Comparison of ENCODE assay signal across 17 mouse cellular contexts in the genomic region with DNA sequence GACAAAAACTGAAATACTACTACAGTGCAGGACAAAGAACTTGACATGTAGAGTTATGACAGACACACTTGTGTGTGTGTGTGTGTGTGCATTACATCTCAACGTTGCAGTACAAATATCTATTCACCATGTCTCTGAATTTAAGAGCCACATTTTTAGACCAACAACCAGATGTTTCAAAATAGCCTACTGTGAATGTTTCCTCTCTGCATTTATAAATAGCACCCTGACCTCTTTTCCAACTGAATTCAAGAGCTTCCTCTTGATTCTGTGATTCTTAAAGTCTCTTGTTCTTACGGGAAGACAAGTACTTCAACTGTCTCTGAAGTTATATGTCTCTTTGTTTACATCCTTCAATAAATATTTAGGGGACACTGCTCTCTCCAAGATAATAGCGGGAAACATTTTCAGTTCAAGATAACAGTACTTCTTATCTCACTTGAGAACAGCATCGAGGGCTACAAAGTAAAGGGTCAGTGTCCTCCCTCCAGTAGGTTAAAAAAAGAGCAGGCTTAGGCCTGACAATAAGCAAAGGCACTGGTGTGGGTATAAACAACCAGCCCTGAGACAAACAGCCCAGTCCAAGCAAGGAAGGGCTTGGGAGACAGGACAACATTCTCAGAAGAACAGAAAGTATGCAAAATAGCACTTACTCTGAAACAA. TPM values are rescaled to one million over a fixed set of nuclear protein-coding genes. Genes with fewer than 3 reads are reported as not detected.
DNase-seq lines count a peak whose midpoint lies in the region; ATAC-seq and TF ChIP-seq lines count a peak whose summit lies in the region.
"Had no signal": no experiment of that assay in that cellular context is flagged by ENCODE, and none has a peak within 500 bp of the region (broad histone marks: within the 10 kb centered on the region; RNA-seq: fewer than 3 reads in every experiment).

No protein-coding gene starts in this region.

- dilution Hi-C loops in CH12.LX (cut with MboI; ENCODE audit: extremely low pct_ligation_motif_present, extremely low pct_unique_long_range_greater_than_20kb, low sequenced_read_pairs) = no loop called here

- H3K4me3 ChIP-seq in intestine, embryonic 16.5 days (ENCODE audit: low read length) = no peak overlapping the region
- H3K4me3 ChIP-seq in intestine, embryonic 15.5 days (replicated peaks) = no peak overlapping the region
- H3K4me3 ChIP-seq in CH12.LX (replicated peaks in 1 of 3; ENCODE audit: low read depth in 2 of 3, low read length in 2 of 3, poor library complexity in 1 of 3) = no peak overlapping the region
- no peak overlapping the region for H3K4me3 ChIP-seq in heart, embryonic 14.5 days (ENCODE audit: control insufficient read depth in 1 of 2, insufficient read depth in 1 of 2, low read depth in 1 of 2, low read length in 2 of 2)
- H3K4me3 ChIP-seq: limb, embryonic 15.5 days had no signal

- H3K9ac ChIP-seq in intestine, embryonic 16.5 days (ENCODE audit: low read depth, low read length) = no peak overlapping the region
- no peak overlapping the region for H3K9ac ChIP-seq in intestine, embryonic 15.5 days
- no peak overlapping the region for H3K9ac ChIP-seq in CH12.LX (ENCODE audit: insufficient read depth, low read depth)
- H3K9ac ChIP-seq in heart, embryonic 14.5 days (ENCODE audit: low read length) = 0 out of 2 replicates have a peak overlapping the region, but pooled peaks have one; percentile 8
- H3K9ac ChIP-seq: forebrain, postnatal 0 days; limb, embryonic 15.5 days had no signal

- H3K79me2 ChIP-seq in CH12.LX (replicated peaks; ENCODE audit: control insufficient read depth, extremely low read depth, insufficient read depth, poor library complexity, severe bottlenecking) = peaks cover 13% of the 10 kb centered on the region

- peaks cover 8% of the 10 kb centered on the region for H3K4me1 ChIP-seq in intestine, embryonic 16.5 days (ENCODE audit: control insufficient read depth, insufficient read depth, low read length)
- H3K4me1 ChIP-seq in intestine, embryonic 15.5 days (replicated peaks) = 0 out of 2 replicates have a peak, but pooled peaks cover 4% of the 10 kb centered on the region
- H3K4me1 ChIP-seq in CH12.LX (ENCODE audit: control insufficient read depth in 1 of 2, insufficient read depth in 2 of 2) = peaks cover 11 to 48% of the 10 kb centered on the region in 2 experiments; a peak in 3 of 4 replicates
- peaks cover 9 to 15% of the 10 kb centered on the region in 2 experiments for H3K4me1 ChIP-seq in heart, embryonic 14.5 days (ENCODE audit: control insufficient read depth in 2 of 2, insufficient read depth in 2 of 2, low read length in 2 of 2)

- no peak for ATAC-seq in intestine, embryonic 16.5 days
- ATAC-seq in intestine, embryonic 15.5 days = no peak
- ATAC-seq in heart, embryonic 14.5 days (ENCODE audit: insufficient number of reproducible peaks, insufficient read depth, low FRiP score, low read depth) = no peak
- no peak for ATAC-seq in megakaryocyte progenitor cell, adult 5-6 weeks (replicated peaks; ENCODE audit: poor library complexity)
- ATAC-seq: forebrain, postnatal 0 days; inflammation-experienced regulatory T-cells, adult 6 months had no signal

- H3K27me3 ChIP-seq in intestine, embryonic 16.5 days (replicated peaks; ENCODE audit: control insufficient read depth, insufficient read depth, low read length) = no peaks in the 10 kb centered on the region
- no peaks in the 10 kb centered on the region for H3K27me3 ChIP-seq in intestine, embryonic 15.5 days (replicated peaks)
- no peaks in the 10 kb centered on the region for H3K27me3 ChIP-seq in CH12.LX (replicated peaks)
- H3K27me3 ChIP-seq in heart, embryonic 14.5 days (ENCODE audit: control insufficient read depth, insufficient read depth, low read length) = no peaks in the 10 kb centered on the region

- no peak overlapping the region for H3K4me2 ChIP-seq in intestine, embryonic 16.5 days (ENCODE audit: low read depth, low read length)
- H3K4me2 ChIP-seq in intestine, embryonic 15.5 days (replicated peaks) = no peak overlapping the region
- H3K4me2 ChIP-seq in CH12.LX (ENCODE audit: insufficient read depth, low read depth, poor library complexity, severe bottlenecking) = 0 out of 2 replicates have a peak overlapping the region, but pooled peaks have one; percentile 31
- peak overlapping the region; percentile 30 for H3K4me2 ChIP-seq in heart, embryonic 14.5 days (ENCODE audit: low read length)
- H3K4me2 ChIP-seq: limb, embryonic 15.5 days had no signal

- TF ChIP-seq EP300 in CH12.LX (IDR thresholded peaks at IDR 0.05; ENCODE audit: low read length) = no peak

- peak overlapping the region; percentile 10 for H3K27ac ChIP-seq in intestine, embryonic 16.5 days (ENCODE audit: low read length)
- H3K27ac ChIP-seq in intestine, embryonic 15.5 days = no peak overlapping the region
- H3K27ac ChIP-seq in CH12.LX (ENCODE audit: insufficient read depth, low read depth) = no peak overlapping the region
- peak overlapping the region; percentile 24 to 73 for H3K27ac ChIP-seq in heart, embryonic 14.5 days (replicated peaks in 1 of 2; ENCODE audit: control insufficient read depth in 1 of 2, insufficient read depth in 1 of 2, low read depth in 2 of 2, low read length in 2 of 2)
- H3K27ac ChIP-seq: limb, embryonic 15.5 days had no signal

- TF ChIP-seq CTCF in CH12.LX (conservative IDR thresholded peaks at IDR 0.05 in 1 of 2, IDR thresholded peaks at IDR 0.05 in 1 of 2; ENCODE audit: low read depth in 2 of 2, low read length in 2 of 2) = no peak

- H3K9me3 ChIP-seq in intestine, embryonic 16.5 days (ENCODE audit: control insufficient read depth, low read length) = no peaks in the 10 kb centered on the region
- no peaks in the 10 kb centered on the region for H3K9me3 ChIP-seq in intestine, embryonic 15.5 days
- H3K9me3 ChIP-seq in CH12.LX (replicated peaks; ENCODE audit: low read length) = no peaks in the 10 kb centered on the region
- H3K9me3 ChIP-seq in heart, embryonic 14.5 days (ENCODE audit: control insufficient read depth, low read length) = no peaks in the 10 kb centered on the region
- H3K9me3 ChIP-seq: limb, embryonic 15.5 days had no signal

- no peak for DNase-seq in CH12.LX (ENCODE audit: extremely low read depth)
- DNase-seq in lung, postnatal 14 days = peak; percentile 39
- DNase-seq in urinary bladder, adult 18-20 months (ENCODE audit: low spot score in 2 of 2) = no peak
- DNase-seq in retina, postnatal 1 day = no peak
- DNase-seq: cerebellum, adult 9-10 months; forebrain, postnatal 0 days; spleen, adult 18-20 months; thymus, postnatal 14 days had no signal

- TF ChIP-seq RAD21 in CH12.LX (IDR thresholded peaks at IDR 0.05; ENCODE audit: low read depth, low read length) = no peak

- in situ Hi-C loops in CH12.LX (cut with MboI; ENCODE audit: low pct_ligation_motif_present, low pct_unique_long_range_greater_than_20kb, low sequenced_read_pairs) = no loop called here

- WGBS in intestine, embryonic 16.5 days = 23% methylated on average over 4 of the region's 4 CpGs
- 15% methylated on average over 4 of the region's 4 CpGs for WGBS in intestine, embryonic 15.5 days
- WGBS in heart, embryonic 14.5 days = 9% methylated on average over 4 of the region's 4 CpGs

- no peak for TF ChIP-seq POLR2A in CH12.LX (IDR thresholded peaks at IDR 0.05; ENCODE audit: low read depth, low read length)

- no peaks in the 10 kb centered on the region for H3K36me3 ChIP-seq in intestine, embryonic 16.5 days (ENCODE audit: control insufficient read depth, insufficient read depth, low read length)
- no peaks in the 10 kb centered on the region for H3K36me3 ChIP-seq in intestine, embryonic 15.5 days
- H3K36me3 ChIP-seq in CH12.LX (replicated peaks in 1 of 2; ENCODE audit: control insufficient read depth in 1 of 2, insufficient read depth in 1 of 2, low read length in 1 of 2) = peaks cover 0 to 3% of the 10 kb centered on the region in 2 experiments
- H3K36me3 ChIP-seq in heart, embryonic 14.5 days (ENCODE audit: control insufficient read depth, insufficient read depth, low read length) = no peaks in the 10 kb centered on the region
- H3K36me3 ChIP-seq: limb, embryonic 15.5 days had no signal

TF ChIP-seq in CH12.LX, 34 proteins besides CTCF, POLR2A, EP300 and RAD21 (continues in another document):
- no peak for TF ChIP-seq JUN (IDR thresholded peaks at IDR 0.05; ENCODE audit: insufficient read depth, low read depth, low read length)
- no peak for TF ChIP-seq KAT2A (IDR thresholded peaks at IDR 0.05; ENCODE audit: insufficient replicate concordance, low read length)
- no peak for TF ChIP-seq MAFK (IDR thresholded peaks at IDR 0.05; ENCODE audit: insufficient replicate concordance, low read length)
- no peak for TF ChIP-seq TCF12 (IDR thresholded peaks at IDR 0.05; ENCODE audit: low read depth, low read length)
- TF ChIP-seq BHLHE40 (IDR thresholded peaks at IDR 0.05; ENCODE audit: low read depth, low read length) = no peak
- no peak for TF ChIP-seq MAZ (IDR thresholded peaks at IDR 0.05; ENCODE audit: low read depth, low read length)
- no peak for TF ChIP-seq GABPA (IDR thresholded peaks at IDR 0.05; ENCODE audit: insufficient replicate concordance, low read depth, low read length)
- no peak for TF ChIP-seq SIN3A (IDR thresholded peaks at IDR 0.05; ENCODE audit: low read length)
- TF ChIP-seq MXI1 (IDR thresholded peaks at IDR 0.05; ENCODE audit: low read depth, low read length) = no peak
- TF ChIP-seq CHD2 (IDR thresholded peaks at IDR 0.05; ENCODE audit: low read length) = no peak
- no peak for TF ChIP-seq ZC3H11A (IDR thresholded peaks at IDR 0.05; ENCODE audit: low read depth, low read length)

RNA-seq across cellular contexts. Expression of gene Arap2, which starts 3.5 kb away (rescaled TPM):
- 3.4 and 5.3 TPM in 2 replicates for polyA plus RNA-seq in intestine, embryonic 16.5 days (2015; fragmentation: Nextera tagmentation; extraction: Ambion mirVana)
- 5.7 and 5.9 TPM in 2 replicates for polyA plus RNA-seq in intestine, embryonic 15.5 days (2015; fragmentation: Nextera tagmentation; extraction: Ambion mirVana)
- 7.1 and 9.4 TPM in 2 replicates for total RNA-seq in CH12.LX (2012; rRNA removed)
- total RNA-seq in CH12.LX (2014; rRNA removed) = 15.1 and 17.7 TPM in 2 replicates
- polyA plus RNA-seq in CH12.LX (2012; ENCODE audit: insufficient read length, low read depth) = 6.1 and 6.6 TPM in 2 replicates
- 2.9 and 4.9 TPM in 2 replicates for polyA plus RNA-seq in heart, embryonic 14.5 days (2014; fragmentation: Nextera tagmentation; extraction: Ambion mirVana)
- total RNA-seq in megakaryocyte progenitor cell, adult 5-6 weeks (2015) = 37.3 and 45.4 TPM in 2 replicates
- 29.0 and 36.1 TPM in 2 replicates for total RNA-seq in megakaryocyte progenitor cell, adult 5-6 weeks (2017)

RNA-seq across cellular contexts. Expression of gene Dthd1, which starts 51.2 kb away (rescaled TPM):
- not detected in 2 replicates for polyA plus RNA-seq in intestine, embryonic 16.5 days (2015; fragmentation: Nextera tagmentation; extraction: Ambion mirVana)
- not detected in 2 replicates for polyA plus RNA-seq in intestine, embryonic 15.5 days (2015; fragmentation: Nextera tagmentation; extraction: Ambion mirVana)
- total RNA-seq in CH12.LX (2012; rRNA removed) (not detected in 2 replicates), CH12.LX (2014; rRNA removed) (not detected in 2 replicates)
- not detected in 2 replicates for polyA plus RNA-seq in CH12.LX (2012; ENCODE audit: insufficient read length, low read depth)
- 0.11 TPM in 1 of 2 replicates, not detected in the other for polyA plus RNA-seq in heart, embryonic 14.5 days (2014; fragmentation: Nextera tagmentation; extraction: Ambion mirVana)
- total RNA-seq in megakaryocyte progenitor cell, adult 5-6 weeks (2015) = 0.15 TPM in 1 of 2 replicates, not detected in the other
- total RNA-seq in megakaryocyte progenitor cell, adult 5-6 weeks (2017) = not detected in 2 replicates
- total RNA-seq: adrenal gland, postnatal 4 days; granulocyte monocyte progenitor cell, adult 5-6 weeks; monocyte, adult 5-6 weeks had no signal
- polyA plus RNA-seq: forebrain, postnatal 0 days; inflammation-experienced regulatory T-cells, adult 6 months; limb, embryonic 15.5 days had no signal

Comparison
In these comparisons a context has a peak if more than half of its experiments do, and no peak if none do; other contexts are left out.
1. H3K27ac ChIP-seq: peak in intestine, embryonic 16.5 days (single experiment) and heart, embryonic 14.5 days (2 of 2); none in intestine, embryonic 15.5 days (single experiment) and CH12.LX (single experiment).
2. H3K4me2 ChIP-seq: peak in CH12.LX (single experiment) and heart, embryonic 14.5 days (single experiment); none in intestine, embryonic 16.5 days (single experiment) and intestine, embryonic 15.5 days (single experiment).